Mouse (Mus musculus): Measurements from ENCODE around the gene Lce3c. TPM values are rescaled to one million over a fixed set of nuclear protein-coding genes. Genes with fewer than 3 reads are reported as not detected.
A peak's percentile ranks its signal among the peaks of the same experiment; 100 is the strongest.

Lce3c gene
- polyA plus RNA-seq (2015; fragmentation: Nextera tagmentation; extraction: Ambion mirVana), result 0.62 TPM in 1 of 2 replicates, not detected in the other

DNA sequence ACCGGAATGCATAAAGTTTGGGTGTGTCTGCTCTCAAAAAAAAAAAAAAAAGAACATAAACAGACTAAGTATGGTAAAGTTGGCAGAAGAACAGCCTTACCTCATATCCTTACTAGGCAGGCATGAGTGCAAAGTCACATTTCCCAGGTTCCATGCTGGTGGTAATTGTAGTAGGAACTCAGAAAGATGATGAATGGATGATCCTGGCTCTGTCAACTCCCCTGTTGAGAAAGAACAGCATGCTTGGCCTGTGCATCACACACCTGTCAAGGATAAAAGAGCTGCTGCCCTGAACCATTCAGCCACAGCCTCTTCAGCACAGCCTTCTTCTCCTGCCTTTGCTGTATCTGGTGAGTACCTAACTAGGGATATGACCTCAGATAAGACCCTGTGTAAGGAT lies at the start of gene Lce3c:
TSS of gene Lce3c (plus strand) at position 301 of the 400 bp plus-strand sequence.
- Histone ChIP-seq H3K4me1 (replicated peaks) (no peaks in the 10 kb centered on the region), H3K4me3 (no peak within 1 kb of the TSS), H3K9me3 (no peaks in the 10 kb centered on the region), H3K36me3 (no peaks in the 10 kb centered on the region), H3K27ac (replicated peaks) (no peak within 1 kb of the TSS), H3K27me3 (no peaks in the 10 kb centered on the region), H3K9ac (no peak within 1 kb of the TSS), H3K4me2 (no peak within 1 kb of the TSS)
- ATAC-seq (ENCODE audit: low FRiP score, low read depth), result no peak
- WGBS, result 84% methylated on average over 1 of the region's 1 CpGs

GRCm38 (mm10) chr3:92894489-92894888 lies 49.8 kb upstream of the Lce3c start:
- no peaks in the 10 kb centered on the region for H3K4me1 ChIP-seq (replicated peaks)
- H3K9ac ChIP-seq, result no peak overlapping the region
- no peak overlapping the region for H3K27ac ChIP-seq (replicated peaks)
- H3K4me3 ChIP-seq, result no peak overlapping the region
- no peaks in the 10 kb centered on the region for H3K27me3 ChIP-seq
- H3K4me2 ChIP-seq, result no peak overlapping the region
- no peaks in the 10 kb centered on the region for H3K9me3 ChIP-seq
- no peaks in the 10 kb centered on the region for H3K36me3 ChIP-seq
- no peak for ATAC-seq (ENCODE audit: low FRiP score, low read depth)
- 66% methylated on average over 1 of the region's 1 CpGs for WGBS

- H3K27me3 ChIP-seq, result no peaks in the 10 kb centered on the region
- no peak for ATAC-seq (ENCODE audit: low FRiP score, low read depth)
- no peaks in the 10 kb centered on the region for H3K36me3 ChIP-seq
- no peaks in the 10 kb centered on the region for H3K4me1 ChIP-seq (replicated peaks)
- no peak overlapping the region for H3K27ac ChIP-seq (replicated peaks)
- H3K4me2 ChIP-seq, result no peak overlapping the region
- H3K9ac ChIP-seq, result no peak overlapping the region
- no peaks in the 10 kb centered on the region for H3K9me3 ChIP-seq
- 26% methylated on average over 3 of the region's 3 CpGs for WGBS
- H3K4me3 ChIP-seq, result no peak overlapping the region
Observed at GRCm38 (mm10) chr3:92902992-92903391, 41.3 kb upstream of the Lce3c start.

DNA sequence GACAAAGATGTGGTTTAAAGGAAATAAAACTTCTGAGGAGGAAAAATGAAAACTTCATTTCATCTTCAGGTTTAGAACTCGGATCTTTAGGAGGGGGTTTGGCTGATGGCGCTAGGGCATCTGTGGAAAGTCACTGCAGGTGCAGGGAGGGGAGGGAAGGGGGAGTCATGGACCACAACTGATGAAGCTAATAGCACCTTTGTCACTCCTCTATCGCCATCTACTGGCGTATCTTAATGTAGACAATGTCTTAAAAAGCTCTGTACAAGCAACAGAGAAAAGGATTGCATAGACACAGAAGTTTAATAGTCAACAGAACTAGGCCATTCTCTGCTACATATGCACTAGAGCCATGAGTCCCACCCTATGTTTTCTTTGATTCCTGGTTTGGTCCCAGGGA lies 40.6 kb upstream of the Lce3c start:
- ATAC-seq (ENCODE audit: low FRiP score, low read depth), result peak; percentile 72; the same call in 1 of the 2 replicates
- H3K27ac ChIP-seq (replicated peaks), result no peak overlapping the region
- no peaks in the 10 kb centered on the region for H3K27me3 ChIP-seq
- no peaks in the 10 kb centered on the region for H3K36me3 ChIP-seq
- no peak overlapping the region for H3K9ac ChIP-seq
- no peaks in the 10 kb centered on the region for H3K4me1 ChIP-seq (replicated peaks)
- no peaks in the 10 kb centered on the region for H3K9me3 ChIP-seq
- 33% methylated on average over 4 of the region's 4 CpGs for WGBS
- no peak overlapping the region for H3K4me3 ChIP-seq
- no peak overlapping the region for H3K4me2 ChIP-seq

GRCm38 (mm10) chr3:92905182-92905581 lies 39.1 kb upstream of the Lce3c start:
- Histone ChIP-seq H3K4me2 (no peak overlapping the region), H3K36me3 (no peaks in the 10 kb centered on the region), H3K9me3 (no peaks in the 10 kb centered on the region), H3K4me1 (replicated peaks) (no peaks in the 10 kb centered on the region), H3K27me3 (no peaks in the 10 kb centered on the region), H3K4me3 (no peak overlapping the region), H3K27ac (replicated peaks) (no peak overlapping the region), H3K9ac (no peak overlapping the region)
- ATAC-seq (ENCODE audit: low FRiP score, low read depth), result no peak
- 54% methylated on average over 3 of the region's 3 CpGs for WGBS

DNA sequence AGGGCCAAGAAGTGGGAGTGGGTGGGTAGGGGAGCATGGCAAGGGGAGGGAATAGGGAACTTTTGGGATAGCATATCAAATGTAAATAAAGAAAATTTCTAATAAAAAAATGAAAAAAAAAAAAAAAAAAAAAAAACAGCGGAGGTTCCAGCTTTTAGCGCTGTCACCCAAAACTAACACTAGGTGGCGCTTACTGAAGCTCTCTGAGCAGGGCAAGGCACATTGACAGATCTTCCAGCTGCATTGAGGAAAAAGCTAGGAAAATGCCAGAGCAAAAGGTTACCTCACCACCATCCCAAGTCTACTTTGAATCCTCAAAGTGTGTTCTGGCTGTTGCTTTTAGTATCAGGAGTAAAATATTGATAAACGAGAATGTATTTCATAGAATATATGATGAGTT lies 36.7 kb upstream of the Lce3c start:
- H3K4me2 ChIP-seq, result no peak overlapping the region
- H3K27ac ChIP-seq (replicated peaks), result no peak overlapping the region
- H3K36me3 ChIP-seq, result no peaks in the 10 kb centered on the region
- 22% methylated on average over 4 of the region's 4 CpGs for WGBS
- no peak overlapping the region for H3K9ac ChIP-seq
- no peaks in the 10 kb centered on the region for H3K9me3 ChIP-seq
- no peaks in the 10 kb centered on the region for H3K27me3 ChIP-seq
- H3K4me3 ChIP-seq, result no peak overlapping the region
- ATAC-seq (ENCODE audit: low FRiP score, low read depth), result no peak
- no peaks in the 10 kb centered on the region for H3K4me1 ChIP-seq (replicated peaks)

GRCm38 (mm10) chr3:92920364-92920763 lies 23.9 kb upstream of the Lce3c start:
- WGBS, result 71% methylated on average over 4 of the region's 4 CpGs
- Histone ChIP-seq H3K36me3 (no peaks in the 10 kb centered on the region), H3K27ac (replicated peaks) (no peak overlapping the region), H3K4me1 (replicated peaks) (no peaks in the 10 kb centered on the region), H3K27me3 (no peaks in the 10 kb centered on the region), H3K9ac (no peak overlapping the region), H3K4me2 (no peak overlapping the region), H3K4me3 (no peak overlapping the region), H3K9me3 (no peaks in the 10 kb centered on the region)
- no peak for ATAC-seq (ENCODE audit: low FRiP score, low read depth)

- no peaks in the 10 kb centered on the region for H3K4me1 ChIP-seq (replicated peaks)
- H3K9ac ChIP-seq, result no peak within 1 kb of the TSS
- no peak within 1 kb of the TSS for H3K4me2 ChIP-seq
- H3K27me3 ChIP-seq, result no peaks in the 10 kb centered on the region
- WGBS, result 73% methylated on average over 2 of the region's 2 CpGs
- no peaks in the 10 kb centered on the region for H3K36me3 ChIP-seq
- no peak for ATAC-seq (ENCODE audit: low FRiP score, low read depth)
- no peak within 1 kb of the TSS for H3K4me3 ChIP-seq
- no peaks in the 10 kb centered on the region for H3K9me3 ChIP-seq
- H3K27ac ChIP-seq (replicated peaks), result no peak within 1 kb of the TSS
Observed at GRCm38 (mm10) chr3:92926130-92926529, 18.2 kb upstream of the Lce3c start, which contains the start of gene Lce3a. TSS of gene Lce3a (minus strand) at chr3:92926230.

GRCm38 (mm10) chr3:92932679-92933078 lies 11.6 kb upstream of the Lce3c start, which contains the start of gene Lce3b:
TSS of gene Lce3b (plus strand) at chr3:92932979.
- ATAC-seq (ENCODE audit: low FRiP score, low read depth), result no peak
- Histone ChIP-seq H3K27me3 (no peaks in the 10 kb centered on the region), H3K36me3 (no peaks in the 10 kb centered on the region), H3K27ac (replicated peaks) (no peak within 1 kb of the TSS), H3K4me3 (no peak within 1 kb of the TSS), H3K9ac (no peak within 1 kb of the TSS), H3K4me1 (replicated peaks) (no peaks in the 10 kb centered on the region), H3K4me2 (no peak within 1 kb of the TSS), H3K9me3 (no peaks in the 10 kb centered on the region)
- 63% methylated on average over 2 of the region's 2 CpGs for WGBS

DNA sequence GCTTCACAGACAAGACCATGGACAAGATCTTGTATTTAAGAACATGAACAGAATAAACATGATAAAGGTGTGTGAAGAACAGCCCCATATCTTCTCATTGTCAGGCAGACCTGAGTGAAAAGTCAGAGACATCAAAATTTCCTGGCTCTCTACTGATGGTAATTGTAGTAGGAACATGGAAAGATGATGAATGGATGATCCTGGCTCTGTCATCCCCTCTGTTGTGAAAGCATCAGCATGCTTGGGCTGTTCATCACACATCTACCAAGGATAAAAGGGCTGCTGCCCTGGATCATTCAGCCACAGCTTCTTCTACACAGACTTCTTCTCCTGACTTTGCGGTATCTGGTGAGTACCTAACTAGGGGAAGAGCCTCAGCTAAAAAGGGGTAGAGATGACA lies 12.8 kb downstream of the Lce3c start, which contains the start of gene Lce3d:
TSS of gene Lce3d (plus strand) at position 301 of the 400 bp plus-strand sequence.
- Histone ChIP-seq H3K36me3 (no peaks in the 10 kb centered on the region), H3K4me3 (no peak within 1 kb of the TSS), H3K27ac (replicated peaks) (no peak within 1 kb of the TSS), H3K27me3 (no peaks in the 10 kb centered on the region), H3K4me2 (no peak within 1 kb of the TSS), H3K4me1 (replicated peaks) (no peaks in the 10 kb centered on the region), H3K9me3 (no peaks in the 10 kb centered on the region), H3K9ac (no peak within 1 kb of the TSS)
- WGBS, result 93% methylated on average over 1 of the region's 1 CpGs
- no peak for ATAC-seq (ENCODE audit: low FRiP score, low read depth)

DNA sequence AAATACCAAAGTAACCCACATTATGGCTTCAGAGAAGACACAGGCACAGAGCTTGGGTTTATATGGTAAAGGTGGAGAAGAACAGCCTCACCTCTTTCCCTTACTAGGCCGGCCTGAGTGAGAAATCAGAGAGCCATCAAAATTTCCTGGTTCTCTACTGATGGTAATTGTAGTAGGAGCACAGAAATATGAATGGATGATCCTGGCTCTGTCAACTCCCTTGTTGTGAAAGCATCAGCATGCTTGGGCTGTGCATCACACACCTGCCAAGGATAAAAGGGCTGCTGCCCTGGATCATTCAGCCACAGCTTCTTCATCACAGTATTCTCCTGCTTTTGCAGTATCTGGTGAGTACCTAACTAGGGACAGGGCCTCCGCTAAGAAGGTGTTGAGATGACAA lies 22.5 kb downstream of the Lce3c start, which contains the start of gene Lce3e:
TSS of gene Lce3e (plus strand) at position 301 of the 400 bp plus-strand sequence.
- 93% methylated on average over 2 of the region's 2 CpGs for WGBS
- Histone ChIP-seq H3K27ac (replicated peaks) (no peak within 1 kb of the TSS), H3K4me1 (replicated peaks) (no peaks in the 10 kb centered on the region), H3K4me3 (no peak within 1 kb of the TSS), H3K36me3 (no peaks in the 10 kb centered on the region), H3K9ac (no peak within 1 kb of the TSS), H3K27me3 (no peaks in the 10 kb centered on the region), H3K4me2 (no peak within 1 kb of the TSS), H3K9me3 (no peaks in the 10 kb centered on the region)
- ATAC-seq (ENCODE audit: low FRiP score, low read depth), result no peak

- Histone ChIP-seq H3K27me3 (no peaks in the 10 kb centered on the region), H3K9ac (no peak overlapping the region), H3K9me3 (no peaks in the 10 kb centered on the region), H3K4me2 (no peak overlapping the region), H3K36me3 (no peaks in the 10 kb centered on the region), H3K27ac (replicated peaks) (no peak overlapping the region), H3K4me1 (replicated peaks) (no peaks in the 10 kb centered on the region), H3K4me3 (no peak overlapping the region)
- ATAC-seq (ENCODE audit: low FRiP score, low read depth), result no peak
- WGBS, result 87% methylated on average over 2 of the region's 2 CpGs
Observed at GRCm38 (mm10) chr3:92978484-92978883, 34.2 kb downstream of the Lce3c start.

GRCm38 (mm10) chr3:92991926-92992325 lies 47.6 kb downstream of the Lce3c start, which contains the start of gene Lce3f:
TSS of gene Lce3f (plus strand) at chr3:92992226.
- Histone ChIP-seq H3K9me3 (no peaks in the 10 kb centered on the region), H3K36me3 (no peaks in the 10 kb centered on the region), H3K4me2 (no peak within 1 kb of the TSS), H3K27ac (replicated peaks) (no peak within 1 kb of the TSS), H3K4me1 (replicated peaks) (no peaks in the 10 kb centered on the region), H3K27me3 (no peaks in the 10 kb centered on the region), H3K4me3 (no peak within 1 kb of the TSS), H3K9ac (no peak within 1 kb of the TSS)
- ATAC-seq (ENCODE audit: low FRiP score, low read depth), result no peak

Measured in hindbrain, embryonic 15.5 days (tissue).